Mouse (Mus musculus) C2C12 (cell line): ENCODE data around the gene Dcst2.

Experiments
- CTCF ChIP-seq: IDR thresholded peaks from one replicate; pipeline ENCODE4 v1.5.1; 2011; ENCODE audit not compliant: control insufficient read depth, insufficient read depth, insufficient read length
- FOSL1 ChIP-seq: IDR thresholded peaks from one replicate; pipeline ENCODE4 v1.8.0; 2011; ENCODE audit warnings: mild to moderate bottlenecking, low read length; ENCODE audit not compliant: poor library complexity, insufficient read depth, severe bottlenecking
- MAX ChIP-seq: IDR thresholded peaks from one replicate; pipeline ENCODE4 v1.6.1; 2011; ENCODE audit warnings: mild to moderate bottlenecking, control low read depth
- MYOD1 ChIP-seq: IDR thresholded peaks from one replicate; pipeline ENCODE4 v1.6.1; 2011; ENCODE audit warnings: low read depth; ENCODE audit not compliant: control insufficient read depth, insufficient read length
- MYOG ChIP-seq: IDR thresholded peaks from one replicate; pipeline ENCODE4 v1.6.1; 2011; ENCODE audit not compliant: control insufficient read depth, insufficient read length; ENCODE audit errors: extremely low read depth
- USF1 ChIP-seq: IDR thresholded peaks from one replicate; pipeline ENCODE4 v1.6.1; 2011; ENCODE audit warnings: low read depth, mild to moderate bottlenecking, control low read depth, moderate library complexity

- no peak for TF ChIP-seq CTCF
- TF ChIP-seq MYOG: no peak
- TF ChIP-seq MYOD1: no peak
- TF ChIP-seq FOSL1: no peak
- TF ChIP-seq MAX: no peak
- no peak for TF ChIP-seq USF1
Measured at GRCm38 (mm10) chr3:89315930-89316831, 45.6 kb upstream of the Dcst2 start.
